Mouse (Mus musculus): Measurements from ENCODE around the gene Csf2rb. TPM values are rescaled to one million over a fixed set of nuclear protein-coding genes. Genes with fewer than 3 reads are reported as not detected.

Csf2rb gene
- total and polyA plus RNA-seq, 3 experiments, result 3.2 to 10.1 TPM; not detected in 1

GRCm38 (mm10) chr15:78383450-78384219 is 58.1 kb downstream of the Csf2rb start:
- no peaks in the 10 kb centered on the region for H3K79me2 ChIP-seq (ENCODE audit: control insufficient read depth, insufficient read depth, low read length, poor library complexity)
- no peak overlapping the region for H3K27ac ChIP-seq (ENCODE audit: control insufficient read depth, low read depth, low read length)
- TF ChIP-seq JUND (IDR thresholded peaks at IDR 0.05; ENCODE audit: low read depth, low read length) (no peak), ZNF384 (IDR thresholded peaks at IDR 0.05; ENCODE audit: low read depth, low read length) (no peak), MXI1 (IDR thresholded peaks at IDR 0.05; ENCODE audit: low read depth, low read length) (no peak), MAFK (IDR thresholded peaks at IDR 0.05; ENCODE audit: borderline replicate concordance, low read depth, low read length) (no peak), CHD1 (IDR thresholded peaks at IDR 0.05; ENCODE audit: low read depth, low read length) (no peak), USF2 (IDR thresholded peaks at IDR 0.05; ENCODE audit: borderline replicate concordance in 1 of 2, insufficient read depth in 1 of 2, low read depth in 1 of 2, low read length in 2 of 2) (no peak), SIN3A (IDR thresholded peaks at IDR 0.05; ENCODE audit: low read length) (no peak), UBTF (IDR thresholded peaks at IDR 0.05; ENCODE audit: borderline replicate concordance, insufficient read depth, low read depth, low read length) (no peak), GABPA (IDR thresholded peaks at IDR 0.05; ENCODE audit: low read depth, low read length) (no peak)
- no peaks in the 10 kb centered on the region for H3K27me3 ChIP-seq (ENCODE audit: control insufficient read depth in 1 of 2, insufficient read depth in 2 of 2, low read length in 2 of 2)
- H3K9me3 ChIP-seq (replicated peaks; ENCODE audit: insufficient read depth, low read length), result no peaks in the 10 kb centered on the region
- H3K36me3 ChIP-seq (ENCODE audit: control insufficient read depth in 1 of 2, insufficient read depth in 2 of 2, low read length in 2 of 2), result peaks cover 0 to 3% of the 10 kb centered on the region in 2 experiments; a peak in 2 of 4 replicates
- H3K4me3 ChIP-seq (ENCODE audit: control insufficient read depth in 1 of 2, insufficient read depth in 1 of 2, low read depth in 2 of 2, low read length in 2 of 2), result no peak overlapping the region
- DNase-seq (ENCODE audit: low read depth, low spot score), result peak; percentile 53
- peaks cover 0 to 15% of the 10 kb centered on the region in 2 experiments; a peak in 2 of 4 replicates for H3K4me1 ChIP-seq (ENCODE audit: control insufficient read depth in 1 of 2, insufficient read depth in 2 of 2, low read length in 2 of 2)
- H3K9ac ChIP-seq (ENCODE audit: control insufficient read depth, low read depth, low read length, poor library complexity, severe bottlenecking), result no peak overlapping the region

- TF ChIP-seq ELF1 (IDR thresholded peaks at IDR 0.05; ENCODE audit: low read depth, low read length) (no peak), ETS1 (IDR thresholded peaks at IDR 0.05; ENCODE audit: low read depth, low read length) (no peak), TAL1 (IDR thresholded peaks at IDR 0.05; ENCODE audit: low read length) (no peak)
- H3K27me3 ChIP-seq (ENCODE audit: control insufficient read depth in 1 of 2, insufficient read depth in 2 of 2, low read length in 2 of 2), result no peaks in the 10 kb centered on the region
- DNase-seq (ENCODE audit: low read depth, low spot score), result no peak
- no peak overlapping the region for H3K9ac ChIP-seq (ENCODE audit: control insufficient read depth, low read depth, low read length, poor library complexity, severe bottlenecking)
- peaks cover 0 to 11% of the 10 kb centered on the region in 2 experiments; a peak in 2 of 4 replicates for H3K4me1 ChIP-seq (ENCODE audit: control insufficient read depth in 1 of 2, insufficient read depth in 2 of 2, low read length in 2 of 2)
- no peaks in the 10 kb centered on the region for H3K36me3 ChIP-seq (ENCODE audit: control insufficient read depth in 1 of 2, insufficient read depth in 2 of 2, low read length in 2 of 2)
- H3K79me2 ChIP-seq (ENCODE audit: control insufficient read depth, insufficient read depth, low read length, poor library complexity), result no peaks in the 10 kb centered on the region
- no peaks in the 10 kb centered on the region for H3K9me3 ChIP-seq (replicated peaks; ENCODE audit: insufficient read depth, low read length)
- H3K27ac ChIP-seq (ENCODE audit: control insufficient read depth, low read depth, low read length), result no peak overlapping the region
- no peak overlapping the region for H3K4me3 ChIP-seq (ENCODE audit: control insufficient read depth in 1 of 2, insufficient read depth in 1 of 2, low read depth in 2 of 2, low read length in 2 of 2)
These were observed 58.9 kb downstream of the Csf2rb start for GRCm38 (mm10) chr15:78384220-78385116.

Data from MEL (cell line).